Mouse (Mus musculus): ENCODE measurements around the gene Abhd6.

- TF ChIP-seq CTCF (IDR thresholded peaks at IDR 0.05; ENCODE audit: low read depth) (no peak), EP300 (optimal IDR thresholded peaks at IDR 0.05) (no peak)
Measured at GRCm38 (mm10) chr14:8024936-8025335, 22.2 kb downstream of the Abhd6 start.
